Comparison of ENCODE assay signal across 21 mouse cellular contexts in genomic region chr2:50045841-50046240, GRCm38 (mm10). TPM values are rescaled to one million over a fixed set of nuclear protein-coding genes. Genes with fewer than 3 reads are reported as not detected.
"Had no signal": no experiment of that assay in that cellular context is flagged by ENCODE, and none has a peak within 500 bp of the region (broad histone marks: within the 10 kb centered on the region; RNA-seq: fewer than 3 reads in every experiment).

No protein-coding gene starts in this region.

- H3K4me2 ChIP-seq: liver, embryonic 15.5 days; lung, embryonic 15.5 days; midbrain, embryonic 12.5 days; neural tube, embryonic 13.5 days; neural tube, embryonic 15.5 days had no signal

- DNase-seq: liver, postnatal 0 days; lung, adult 2 months; lung, postnatal 10 days; lung, postnatal 4 days; midbrain, embryonic 14.5 days; right cerebral cortex, adult 18-20 months; right cerebral cortex, postnatal 25 days; right cerebral cortex, postnatal 4 days; spleen, adult 18-20 months; thymus, adult 18-20 months; thymus, postnatal 25 days had no signal

- ATAC-seq: liver, postnatal 0 days; midbrain, embryonic 16.5 days had no signal

- H3K27me3 ChIP-seq: liver, embryonic 15.5 days; lung, embryonic 15.5 days; neural tube, embryonic 13.5 days; neural tube, embryonic 15.5 days had no signal

- H3K4me1 ChIP-seq: liver, embryonic 15.5 days; lung, embryonic 15.5 days; neural tube, embryonic 13.5 days; neural tube, embryonic 15.5 days had no signal

- H3K9ac ChIP-seq: liver, embryonic 15.5 days; liver, postnatal 0 days; lung, embryonic 15.5 days; midbrain, embryonic 12.5 days; neural tube, embryonic 13.5 days; neural tube, embryonic 15.5 days had no signal

- H3K4me3 ChIP-seq: liver, embryonic 15.5 days; lung, embryonic 15.5 days; midbrain, embryonic 10.5 days; midbrain, embryonic 12.5 days; myocyte; neural tube, embryonic 13.5 days; neural tube, embryonic 15.5 days had no signal

- H3K27ac ChIP-seq: liver, embryonic 15.5 days; lung, embryonic 15.5 days; midbrain, embryonic 10.5 days; midbrain, embryonic 12.5 days; neural tube, embryonic 13.5 days; neural tube, embryonic 15.5 days had no signal

- H3K9me3 ChIP-seq: liver, embryonic 15.5 days; lung, embryonic 15.5 days; midbrain, embryonic 10.5 days; midbrain, embryonic 12.5 days; neural tube, embryonic 13.5 days; neural tube, embryonic 15.5 days had no signal

- H3K36me3 ChIP-seq: liver, embryonic 15.5 days; lung, embryonic 15.5 days; midbrain, embryonic 10.5 days; midbrain, embryonic 12.5 days; neural tube, embryonic 13.5 days; neural tube, embryonic 15.5 days had no signal

RNA-seq across cellular contexts. Expression of gene Lypd6, which starts 20.4 kb away (rescaled TPM):
- total RNA-seq: megakaryocyte, adult 5-6 weeks; megakaryocyte-erythroid progenitor cell, adult 5-6 weeks had no signal
